Mouse (Mus musculus): ENCODE results near the gene Paqr5.

GRCm38 (mm10) chr9:61908341-61908740 lies 118.3 kb downstream of the Paqr5 start:
- no peak for TF ChIP-seq CTCF (IDR thresholded peaks at IDR 0.05; ENCODE audit: control insufficient read depth, insufficient read depth, low read length)
- no peak for TF ChIP-seq POLR2A (IDR thresholded peaks at IDR 0.05; ENCODE audit: borderline replicate concordance, control insufficient read depth, low read depth, low read length)
